Mouse (Mus musculus) heart, adult 2 months (tissue): ENCODE results near the gene Gm21887. TPM values are rescaled to one million over a fixed set of nuclear protein-coding genes. Genes with fewer than 3 reads are reported as not detected.
A peak's percentile ranks its signal among the peaks of the same experiment; 100 is the strongest.
"Not testable (repeated sequence)": the region's sequence is repeated elsewhere in the genome, so short reads cannot be mapped to it uniquely, and the experiment has no call there.

Source experiments
- DNase-seq, 2 experiments: peaks; one replicate each; pipeline ENCODE4 v3.0.0; 2021
- H3K27ac ChIP-seq: fragments of 200-600 bp; 2 replicates; pipeline ENCODE4 v1.8.1; 2022
- H3K27me3 ChIP-seq: fragments of 200-500 bp; 2 replicates; pipeline ENCODE4 v1.6.1; 2012; ENCODE audit warnings: mild to moderate bottlenecking, low read length, inconsistent platforms, mixed read lengths; ENCODE audit not compliant: control insufficient read depth, insufficient read depth
- H3K36me3 ChIP-seq: fragments of 200-500 bp; 2 replicates; pipeline ENCODE4 v1.6.1; 2012; ENCODE audit warnings: low read length, inconsistent platforms; ENCODE audit not compliant: control insufficient read depth, insufficient read depth
- H3K4me1 ChIP-seq: fragments of 200-500 bp; 2 replicates; pipeline ENCODE4 v1.6.1; 2011; ENCODE audit warnings: low read length; ENCODE audit not compliant: control insufficient read depth, insufficient read depth
- H3K4me3 ChIP-seq: fragments of 200-600 bp; 2 replicates; pipeline ENCODE4 v1.8.1; 2022
- H3K79me2 ChIP-seq: fragments of 200-500 bp; replicated peaks from 2 replicates; pipeline ENCODE4 v1.6.1; 2012; ENCODE audit warnings: mild to moderate bottlenecking, inconsistent platforms, low read length, moderate library complexity, mixed read lengths; ENCODE audit not compliant: control insufficient read depth, insufficient read depth
- H3K9ac ChIP-seq: fragments of 200-500 bp; 2 replicates; pipeline ENCODE4 v1.6.1; 2012; ENCODE audit warnings: low read depth, mild to moderate bottlenecking, control low read depth, inconsistent platforms, low read length, mixed read lengths
- CTCF ChIP-seq: fragments of 200-600 bp; IDR thresholded peaks from 2 replicates; pipeline ENCODE4 v1.8.1; 2022; ENCODE audit warnings: antibody characterized with exemption, mild to moderate bottlenecking, moderate library complexity
- EP300 ChIP-seq: fragments of 200-500 bp; IDR thresholded peaks from 2 replicates; pipeline ENCODE4 v1.6.1; 2011; ENCODE audit warnings: low read depth, low read length, control low read depth; ENCODE audit not compliant: insufficient read depth
- POLR2A ChIP-seq: fragments of 200-500 bp; IDR thresholded peaks from 2 replicates; pipeline ENCODE4 v1.6.1; 2011; ENCODE audit warnings: mild to moderate bottlenecking, low read depth, low read length, control low read depth; ENCODE audit not compliant: insufficient read depth
- WGBS: fragments of 180-500 bp; shearing (Covaris S2); methylation state at CpG from one replicate; pipeline ENCODE4 v1.1.7; 2018; 5-methylcytosine and 5-hydroxymethylcytosine counted together
- intact Hi-C: fragments of 180-260 bp; cut with DNase I; formaldehyde crosslinking; loops from one replicate; pipeline ENCODE4 v1.15.1; 2025
- long read RNA-seq: library from polyadenylated mRNA; stranded (forward); transcript quantifications from one replicate; pipeline ENCODE4 v2.0.0, GENCODE M21; 2021
- polyA plus RNA-seq: library from polyadenylated mRNA; depleted of rRNA; stranded (reverse); fragments of >200 nt; gene quantifications from 2 replicates; pipeline ENCODE4 v1.2.3, GENCODE M21; 2012; rRNA removed
- total RNA-seq, 2 experiments: library from RNA; stranded (reverse); gene quantifications; 2 replicates each; pipeline ENCODE4 v1.2.3; 2021

The Gm21887 gene
- total RNA-seq (10 to 100 TPM; 22.9 to 27.8 TPM), polyA plus RNA-seq (27.5 and 60.9 TPM in 2 replicates)
- long read RNA-seq, partial matches to known transcripts = 0 of 2 reads
- long read RNA-seq, other reads (novel, unspliced or antisense) = 2 of 2 reads

- Histone ChIP-seq H3K4me3 (peak within 1 kb of the TSS; percentile 57), H3K9ac (peak within 1 kb of the TSS; percentile 68), H3K27ac (peak within 1 kb of the TSS; percentile 67)
- H3K79me2 ChIP-seq, H3K4me1 ChIP-seq, H3K36me3 ChIP-seq, H3K27me3 ChIP-seq, intact Hi-C loops: not testable (repeated sequence)
- DNase-seq = peak; percentile 100
- 82% methylated on average over 118 of the region's 118 CpGs for WGBS
Measured at GRCm38 (mm10) chrX:170009016-170009750, at the start of gene Gm21887. Gene Gm21887 (plus strand): TSS chrX:170009659.

- H3K4me3 ChIP-seq = no peak overlapping the region
- no peaks in the 10 kb centered on the region; the same call in 1 of the 2 replicates for H3K36me3 ChIP-seq
- no peak overlapping the region for H3K27ac ChIP-seq
- no peak for DNase-seq
- TF ChIP-seq POLR2A (no peak), EP300 (no peak), CTCF (0 out of 2 replicates have a peak, but pooled peaks have one; percentile 19)
- WGBS = 93% methylated on average over 1 of the region's 1 CpGs
- no peak overlapping the region for H3K9ac ChIP-seq
- no peaks in the 10 kb centered on the region for H3K4me1 ChIP-seq
- intact Hi-C loops = no loop called here
- no peaks in the 10 kb centered on the region for H3K27me3 ChIP-seq
- no peaks in the 10 kb centered on the region for H3K79me2 ChIP-seq
Measured at GRCm38 (mm10) chrX:169969337-169969736, 40.1 kb upstream of the Gm21887 start.

DNA sequence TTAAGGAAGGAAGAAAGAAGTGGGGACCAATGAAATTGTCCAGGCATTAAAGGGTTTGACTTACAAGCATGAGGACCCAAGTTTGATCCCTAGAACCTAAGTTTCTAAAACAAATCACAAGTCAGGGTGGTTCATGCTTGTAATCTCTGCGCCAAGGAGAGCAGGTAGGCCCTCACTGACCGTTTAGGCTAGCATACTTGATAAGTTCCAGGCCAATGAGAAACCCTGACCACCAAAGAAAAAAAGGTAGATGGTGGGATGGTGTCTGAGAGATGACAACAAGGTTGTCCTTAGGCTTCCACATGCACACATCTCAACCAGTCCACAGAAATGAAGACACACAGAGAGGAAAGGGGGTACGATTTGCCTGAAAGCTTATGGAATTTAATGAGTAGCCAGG is 39.7 kb upstream of the Gm21887 start:
- WGBS = 79% methylated on average over 3 of the region's 3 CpGs
- DNase-seq, H3K4me1 ChIP-seq, intact Hi-C loops, H3K4me3 ChIP-seq, H3K79me2 ChIP-seq, H3K9ac ChIP-seq, H3K27me3 ChIP-seq, H3K27ac ChIP-seq, H3K36me3 ChIP-seq: not testable (repeated sequence)

- H3K4me3 ChIP-seq, H3K36me3 ChIP-seq, DNase-seq, H3K27ac ChIP-seq, H3K79me2 ChIP-seq, H3K4me1 ChIP-seq, intact Hi-C loops, H3K9ac ChIP-seq, H3K27me3 ChIP-seq: not testable (repeated sequence)
- 85% methylated on average over 7 of the region's 7 CpGs for WGBS
Measured at GRCm38 (mm10) chrX:169970546-169970945, 38.9 kb upstream of the Gm21887 start.

- H3K4me3 ChIP-seq, intact Hi-C loops, H3K36me3 ChIP-seq, H3K9ac ChIP-seq, H3K27ac ChIP-seq, H3K4me1 ChIP-seq, H3K79me2 ChIP-seq, H3K27me3 ChIP-seq: not testable (repeated sequence)
- DNase-seq = peak in 1 of 2 experiments; percentile 17
- 83% methylated on average over 6 of the region's 6 CpGs for WGBS
Measured at GRCm38 (mm10) chrX:169971562-169971961, 37.9 kb upstream of the Gm21887 start.

DNA sequence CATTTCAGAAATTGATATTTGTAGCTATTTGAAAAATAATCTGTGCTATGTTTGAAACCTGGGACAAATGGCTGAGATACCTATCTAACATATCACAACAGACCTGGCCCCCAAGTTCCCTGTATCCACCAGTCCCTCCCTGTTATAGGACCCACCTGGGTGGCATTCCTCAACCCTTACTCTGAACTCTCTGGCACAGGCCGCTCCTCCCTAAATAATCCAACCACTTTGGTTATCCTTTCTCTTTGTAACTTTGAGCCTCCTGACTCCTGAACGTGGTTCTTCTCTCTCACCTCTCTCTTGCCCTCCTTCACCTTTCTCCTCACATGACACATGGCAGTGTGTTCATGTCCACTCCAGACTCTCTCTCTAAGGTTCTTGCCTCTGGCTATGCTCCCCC is 37.3 kb upstream of the Gm21887 start:
- peak overlapping the region; percentile 10; the same call in 1 of the 2 replicates for H3K27ac ChIP-seq
- H3K9ac ChIP-seq, H3K4me3 ChIP-seq, H3K79me2 ChIP-seq, H3K4me1 ChIP-seq, H3K27me3 ChIP-seq, intact Hi-C loops, H3K36me3 ChIP-seq: not testable (repeated sequence)
- 64% methylated on average over 2 of the region's 2 CpGs for WGBS
- peak in 1 of 2 experiments; percentile 17 for DNase-seq

GRCm38 (mm10) chrX:169972791-169973494 is 36.5 kb upstream of the Gm21887 start:
- intact Hi-C loops = not testable (repeated sequence)
- 50% methylated on average over 6 of the region's 6 CpGs for WGBS

GRCm38 (mm10) chrX:169973806-169974205 is 35.7 kb upstream of the Gm21887 start:
- H3K79me2 ChIP-seq, H3K4me3 ChIP-seq, H3K27me3 ChIP-seq, H3K4me1 ChIP-seq, H3K27ac ChIP-seq, H3K9ac ChIP-seq, H3K36me3 ChIP-seq, intact Hi-C loops: not testable (repeated sequence)
- WGBS = 55% methylated on average over 3 of the region's 3 CpGs
- DNase-seq = peak in 1 of 2 experiments; percentile 4

More at GRCm38 (mm10) chrX:169972791-169973494, 36.5 kb upstream of the Gm21887 start:
- H3K4me3 ChIP-seq, H3K4me1 ChIP-seq, H3K79me2 ChIP-seq, H3K9ac ChIP-seq, H3K36me3 ChIP-seq, H3K27me3 ChIP-seq: not testable (repeated sequence)
- DNase-seq = peak in 1 of 2 experiments; percentile 20
- peak overlapping the region; percentile 10 for H3K27ac ChIP-seq

DNA sequence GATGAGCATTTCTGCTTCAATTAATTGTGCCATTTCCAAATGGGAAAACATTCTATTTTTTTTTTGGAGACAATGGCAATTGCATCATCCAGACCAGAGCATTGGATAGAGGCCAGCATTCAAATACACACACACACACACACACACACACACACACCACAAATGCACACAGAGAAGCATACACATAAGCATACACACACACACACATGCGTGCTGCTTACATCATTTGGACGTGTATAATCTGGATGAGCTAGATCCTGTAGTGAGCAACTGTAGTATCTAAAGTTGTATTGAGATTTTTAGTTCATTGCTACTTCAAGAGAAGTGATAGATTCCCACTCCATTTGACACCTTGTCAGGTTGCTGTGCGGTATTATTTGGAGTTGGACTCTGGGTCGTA is 35.0 kb upstream of the Gm21887 start:
- H3K36me3 ChIP-seq, H3K4me1 ChIP-seq, H3K79me2 ChIP-seq, intact Hi-C loops, H3K9ac ChIP-seq, H3K4me3 ChIP-seq, H3K27me3 ChIP-seq: not testable (repeated sequence)
- 54% methylated on average over 4 of the region's 4 CpGs for WGBS
- peak overlapping the region; percentile 0; the same call in 1 of the 2 replicates for H3K27ac ChIP-seq
- DNase-seq = peak; percentile 15 to 17
